Mouse (Mus musculus): ENCODE measurements around the gene Drap1.
"Not testable (repeated sequence)": the region's sequence is repeated elsewhere in the genome, so short reads cannot be mapped to it uniquely, and the experiment has no call there.

Gene Drap1

GRCm38 (mm10) chr19:5419630-5420029 is 5.1 kb downstream of the Drap1 start:
- DNase-seq (ENCODE audit: low spot score) = no peak

- no peak for DNase-seq (ENCODE audit: low spot score)
Measured at GRCm38 (mm10) chr19:5418750-5419466, 5.9 kb downstream of the Drap1 start.

- peak; percentile 76 for DNase-seq (ENCODE audit: low spot score)
Measured at GRCm38 (mm10) chr19:5414534-5414957, 10.2 kb downstream of the Drap1 start.

GRCm38 (mm10) chr19:5413840-5414239 is 10.9 kb downstream of the Drap1 start:
- DNase-seq (ENCODE audit: low spot score) = no peak

GRCm38 (mm10) chr19:5411961-5412360 is 12.8 kb downstream of the Drap1 start:
- DNase-seq (ENCODE audit: low spot score) = no peak

- no peak for DNase-seq (ENCODE audit: low spot score)
Measured at GRCm38 (mm10) chr19:5410641-5411040, 14.1 kb downstream of the Drap1 start.

GRCm38 (mm10) chr19:5409068-5409467 is 15.7 kb downstream of the Drap1 start:
- DNase-seq (ENCODE audit: low spot score) = no peak

GRCm38 (mm10) chr19:5408057-5409001 is 16.4 kb downstream of the Drap1 start:
- DNase-seq (ENCODE audit: low spot score) = no peak

GRCm38 (mm10) chr19:5407133-5407532 is 17.6 kb downstream of the Drap1 start:
- DNase-seq (ENCODE audit: low spot score) = no peak

GRCm38 (mm10) chr19:5406531-5407126 is 18.1 kb downstream of the Drap1 start:
- not testable (repeated sequence) for DNase-seq (ENCODE audit: low spot score)

GRCm38 (mm10) chr19:5405924-5406323 is 18.9 kb downstream of the Drap1 start:
- DNase-seq (ENCODE audit: low spot score) = no peak

GRCm38 (mm10) chr19:5402293-5402692 is 22.5 kb downstream of the Drap1 start, which contains the start of gene Tsga10ip:
Gene Tsga10ip (minus strand): TSS chr19:5402526.
- no peak for DNase-seq (ENCODE audit: low spot score)

GRCm38 (mm10) chr19:5401073-5401472 is 23.7 kb downstream of the Drap1 start:
- not testable (repeated sequence) for DNase-seq (ENCODE audit: low spot score)

GRCm38 (mm10) chr19:5395371-5395770 is 29.4 kb downstream of the Drap1 start:
- DNase-seq (ENCODE audit: low spot score) = no peak

GRCm38 (mm10) chr19:5394168-5394567 is 30.6 kb downstream of the Drap1 start:
- no peak for DNase-seq (ENCODE audit: low spot score)

GRCm38 (mm10) chr19:5392892-5393291 is 31.9 kb downstream of the Drap1 start:
- DNase-seq (ENCODE audit: low spot score) = peak; percentile 68

- DNase-seq (ENCODE audit: low spot score) = no peak
Measured at GRCm38 (mm10) chr19:5390416-5390815, 34.4 kb downstream of the Drap1 start.

GRCm38 (mm10) chr19:5389647-5390046 is 35.1 kb downstream of the Drap1 start:
- no peak for DNase-seq (ENCODE audit: low spot score)

GRCm38 (mm10) chr19:5388588-5389242 is 36.1 kb downstream of the Drap1 start, which contains the start of gene Sart1:
Gene Sart1 (minus strand): TSS chr19:5388703.
- DNase-seq (ENCODE audit: low spot score) = peak; percentile 96

- peak; percentile 52 for DNase-seq (ENCODE audit: low spot score)
Measured at GRCm38 (mm10) chr19:5388011-5388441, 36.8 kb downstream of the Drap1 start.

- DNase-seq (ENCODE audit: low spot score) = no peak
Measured at GRCm38 (mm10) chr19:5384715-5385114, 40.1 kb downstream of the Drap1 start.

- no peak for DNase-seq (ENCODE audit: low spot score)
Measured at GRCm38 (mm10) chr19:5383326-5383725, 41.5 kb downstream of the Drap1 start.
